Mouse (Mus musculus) ES-Bruce4 (cell line): ENCODE measurements at regions not wholly inside any gene's neighbourhood (a gene's known extent, or its start where the extent isn't known, plus 50 kb on each side); places are given as distances from the start of the nearest gene placed in this dataset.

Source experiments
- CTCF ChIP-seq: IDR thresholded peaks from one replicate; pipeline ENCODE4 v1.8.1; 2011; ENCODE audit warnings: low read depth, low read length
- EP300 ChIP-seq: IDR thresholded peaks from 2 replicates; pipeline ENCODE4 v1.6.1; 2011; ENCODE audit warnings: low read depth, low read length; ENCODE audit not compliant: insufficient read depth
- POLR2A ChIP-seq: IDR thresholded peaks from one replicate; pipeline ENCODE4 v1.8.1; 2011; ENCODE audit warnings: low read length; ENCODE audit not compliant: insufficient read depth

DNA sequence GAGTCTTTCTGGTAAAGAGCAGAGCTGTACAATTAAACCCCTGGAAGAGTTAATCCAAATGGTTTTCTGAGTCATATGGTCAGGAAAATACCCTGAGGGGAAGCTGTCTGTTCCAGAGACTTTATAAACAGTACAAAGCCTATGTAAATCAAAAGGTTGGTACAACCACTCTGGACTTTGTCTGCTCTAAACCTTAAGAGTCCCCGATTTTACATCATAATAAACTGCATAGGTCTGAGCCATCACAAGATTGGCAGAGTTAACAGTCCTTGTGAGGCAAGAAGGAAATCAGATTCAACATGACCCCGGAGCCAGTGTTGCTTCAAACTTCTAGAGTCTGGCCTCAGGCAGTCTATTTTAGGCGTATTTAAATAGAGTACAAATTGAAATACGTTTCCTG, 289.7 kb downstream of the Dnajb9 start:
- TF ChIP-seq POLR2A = no peak
- no peak for TF ChIP-seq CTCF
- no peak for TF ChIP-seq EP300
